In genomic region chr15:26008621-26009020, GRCm38 (mm10) we compare ENCODE assay signal across 10 mouse cellular contexts.
"Had no signal": no experiment of that assay in that cellular context is flagged by ENCODE, and none has a peak within 500 bp of the region (broad histone marks: within the 10 kb centered on the region; RNA-seq: fewer than 3 reads in every experiment).

No protein-coding gene starts in this region.

- DNase-seq: lung, adult 18-20 months; lung, embryonic 14.5 days; lung, postnatal 10 days; lung, postnatal 4 days; retina, postnatal 1 day; right cerebral cortex, adult 18-20 months; right cerebral cortex, postnatal 14 days; thymus, adult 2 months; thymus, postnatal 25 days; thymus, postnatal 4 days had no signal
